Mouse (Mus musculus) neutrophil, adult 5-6 weeks (primary cell): ENCODE measurements around the gene Sf3b3. TPM values are rescaled to one million over a fixed set of nuclear protein-coding genes. Genes with fewer than 3 reads are reported as not detected.
"Not testable (repeated sequence)": the region's sequence is repeated elsewhere in the genome, so short reads cannot be mapped to it uniquely, and the experiment has no call there.

Experiments
- ATAC-seq: fragments of 151-379, 151-347 bp; 2 replicates; pipeline ENCODE4 v1.8.0; 2017; ENCODE audit warnings: mild to moderate bottlenecking, moderate TSS enrichment; ENCODE audit not compliant: insufficient number of reproducible peaks, poor library complexity, low FRiP score, severe bottlenecking; ENCODE audit errors: extremely low read depth
- total RNA-seq: library from RNA; stranded (forward); fragments of 200-1000 nt; gene quantifications from 2 replicates; pipeline ENCODE4 v1.2.3, GENCODE M21; 2017

Sf3b3 gene
- 109 and 110 TPM in 2 replicates for total RNA-seq

GRCm38 (mm10) chr8:110846405-110847170 is at the start of gene Sf3b3, which contains the start of gene Cog4:
TSS of gene Sf3b3 (minus strand) at chr8:110846787.
TSS of gene Cog4 (plus strand) at chr8:110846600.
- peak; percentile 85 for ATAC-seq

DNA sequence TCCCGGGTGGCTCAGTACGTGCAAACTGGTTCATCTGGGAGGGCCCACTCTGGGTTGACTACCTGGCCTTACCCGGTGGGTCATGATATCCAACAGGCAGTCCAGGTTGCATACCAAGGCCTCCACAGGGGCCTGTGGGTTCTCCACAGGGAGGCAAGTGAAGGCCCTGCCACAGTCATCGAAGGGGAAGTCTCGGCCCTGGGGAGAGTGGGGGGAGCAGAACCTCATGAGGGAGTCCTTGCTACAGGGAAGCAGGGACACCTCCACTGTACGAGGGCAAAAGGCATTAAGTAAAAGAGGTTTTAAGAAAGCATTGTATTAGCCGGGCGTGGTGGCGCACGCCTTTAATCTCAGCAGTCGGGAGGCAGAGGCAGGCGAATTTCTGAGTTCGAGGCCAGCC is 49.2 kb upstream of the Sf3b3 start:
- ATAC-seq, result no peak

DNA sequence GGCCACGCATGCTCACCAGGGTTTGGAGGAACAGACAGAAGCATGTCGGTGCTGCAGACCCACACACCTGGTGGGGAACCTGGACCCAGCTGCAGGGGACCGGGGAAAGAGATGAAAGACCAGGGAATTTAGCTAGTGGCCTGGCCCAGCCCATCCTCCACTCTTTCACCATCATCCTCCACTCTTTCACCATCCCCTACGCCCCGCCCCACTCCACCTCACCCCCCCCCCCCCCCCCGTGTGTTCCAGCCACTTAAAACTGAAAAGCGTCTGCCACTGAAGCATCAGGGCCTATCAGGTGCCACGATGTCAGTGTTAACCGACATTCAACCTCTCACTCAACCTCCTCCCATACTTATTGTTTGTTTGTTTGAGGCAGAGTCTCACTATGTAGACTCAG is 48.7 kb upstream of the Sf3b3 start:
- no peak for ATAC-seq

GRCm38 (mm10) chr8:110894851-110895250 is 48.3 kb upstream of the Sf3b3 start:
- ATAC-seq, result no peak

DNA sequence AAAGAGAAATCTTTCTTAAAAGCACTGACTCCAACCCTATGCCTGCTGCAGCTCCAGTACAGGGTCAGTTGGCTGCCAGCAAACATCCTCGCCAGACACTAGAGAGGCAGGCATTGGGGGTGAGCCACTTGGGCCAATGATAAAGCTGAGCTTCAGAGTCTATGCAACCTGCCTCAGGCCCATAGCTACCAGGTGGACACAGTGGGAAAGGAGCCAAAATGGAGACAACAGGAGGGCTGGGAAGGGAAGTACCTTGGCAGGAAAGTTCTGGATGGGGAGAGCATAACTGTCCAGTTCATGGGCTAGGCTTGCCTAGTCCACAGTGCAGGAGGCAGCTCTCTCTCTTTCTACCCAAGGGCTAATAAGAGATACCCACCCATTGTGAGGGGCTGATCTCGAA is 46.3 kb upstream of the Sf3b3 start:
- ATAC-seq, result no peak

DNA sequence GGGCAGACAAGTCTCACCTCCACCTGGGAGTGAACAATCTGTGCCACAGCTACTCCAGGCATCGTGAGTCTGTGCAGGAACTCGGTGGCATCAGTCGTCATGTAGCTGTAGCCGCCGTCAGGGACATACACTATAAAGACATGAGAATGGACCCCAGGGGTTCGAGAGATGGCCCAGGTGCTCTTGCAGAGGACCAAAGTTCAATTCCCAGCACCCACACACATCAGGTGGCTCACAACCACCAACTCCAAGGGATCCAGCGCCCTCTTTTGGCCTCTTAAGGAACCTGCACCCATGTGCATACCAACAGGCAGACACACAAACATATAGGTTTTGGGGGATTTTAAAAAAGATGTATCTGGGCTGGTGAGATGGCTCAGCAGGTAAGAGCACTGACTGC is 45.5 kb upstream of the Sf3b3 start:
- ATAC-seq, result no peak

GRCm38 (mm10) chr8:110889904-110890470 is 43.4 kb upstream of the Sf3b3 start:
- ATAC-seq, result no peak

- ATAC-seq, result no peak
These were observed 42.3 kb upstream of the Sf3b3 start for GRCm38 (mm10) chr8:110888860-110889259.

GRCm38 (mm10) chr8:110888441-110888840 is 41.9 kb upstream of the Sf3b3 start:
- ATAC-seq, result no peak

- no peak for ATAC-seq
These were observed 41.0 kb upstream of the Sf3b3 start for GRCm38 (mm10) chr8:110887551-110887950.

GRCm38 (mm10) chr8:110886634-110887033 is 40.0 kb upstream of the Sf3b3 start:
- ATAC-seq, result no peak

DNA sequence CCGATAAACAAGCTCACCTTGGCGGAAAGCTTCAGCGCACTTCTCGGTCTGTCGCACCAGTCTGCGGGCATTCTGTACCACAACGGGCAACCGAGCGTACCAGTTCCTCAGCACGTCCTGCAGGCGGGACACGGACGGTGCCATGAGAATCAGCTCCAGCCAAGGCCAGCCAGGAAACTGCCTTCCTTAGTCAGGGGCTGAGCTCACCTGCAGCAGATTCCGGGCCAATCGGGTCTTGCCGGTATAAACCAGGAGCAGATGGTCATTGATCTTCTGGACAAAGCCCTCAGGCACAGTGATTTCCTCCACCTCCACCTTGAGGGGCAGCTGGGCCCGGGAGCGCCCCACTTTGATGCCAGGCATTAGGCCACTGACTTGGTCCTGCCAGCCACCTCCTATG is 37.2 kb upstream of the Sf3b3 start:
- ATAC-seq, result no peak

DNA sequence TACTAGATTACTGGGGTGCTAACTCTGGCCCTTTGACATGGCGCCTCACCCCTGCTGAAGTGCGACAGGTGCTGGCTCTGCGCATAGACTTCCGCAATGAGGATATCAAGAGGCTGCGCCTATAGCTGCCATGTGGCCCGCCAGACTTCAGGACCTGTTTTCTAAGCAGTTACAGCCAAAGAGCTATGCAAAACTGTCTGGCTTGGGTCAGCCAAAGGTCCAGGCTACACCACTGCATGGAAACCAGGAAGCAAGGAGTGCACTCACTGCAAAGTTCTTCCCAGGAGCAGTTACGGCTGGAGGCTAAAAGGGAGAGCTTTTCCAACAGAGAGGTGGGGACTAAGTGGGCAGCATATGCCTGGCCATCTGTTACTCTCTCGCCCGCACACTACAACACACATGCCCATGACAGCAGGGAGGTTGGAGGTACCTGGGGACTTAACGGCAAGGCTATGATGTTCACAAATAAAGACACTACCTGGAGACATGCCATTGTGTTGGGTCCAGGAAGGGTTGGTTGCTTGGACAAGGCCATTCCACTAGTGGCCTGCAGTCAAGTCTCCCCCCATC is 35.2 kb upstream of the Sf3b3 start:
- no peak for ATAC-seq

- ATAC-seq, result no peak
These were observed 31.3 kb upstream of the Sf3b3 start for GRCm38 (mm10) chr8:110877862-110878261.

GRCm38 (mm10) chr8:110870501-110870900 is 23.9 kb upstream of the Sf3b3 start:
- ATAC-seq, result no peak

- ATAC-seq, result not testable (repeated sequence)
These were observed 14.9 kb upstream of the Sf3b3 start for GRCm38 (mm10) chr8:110861347-110862025.

DNA sequence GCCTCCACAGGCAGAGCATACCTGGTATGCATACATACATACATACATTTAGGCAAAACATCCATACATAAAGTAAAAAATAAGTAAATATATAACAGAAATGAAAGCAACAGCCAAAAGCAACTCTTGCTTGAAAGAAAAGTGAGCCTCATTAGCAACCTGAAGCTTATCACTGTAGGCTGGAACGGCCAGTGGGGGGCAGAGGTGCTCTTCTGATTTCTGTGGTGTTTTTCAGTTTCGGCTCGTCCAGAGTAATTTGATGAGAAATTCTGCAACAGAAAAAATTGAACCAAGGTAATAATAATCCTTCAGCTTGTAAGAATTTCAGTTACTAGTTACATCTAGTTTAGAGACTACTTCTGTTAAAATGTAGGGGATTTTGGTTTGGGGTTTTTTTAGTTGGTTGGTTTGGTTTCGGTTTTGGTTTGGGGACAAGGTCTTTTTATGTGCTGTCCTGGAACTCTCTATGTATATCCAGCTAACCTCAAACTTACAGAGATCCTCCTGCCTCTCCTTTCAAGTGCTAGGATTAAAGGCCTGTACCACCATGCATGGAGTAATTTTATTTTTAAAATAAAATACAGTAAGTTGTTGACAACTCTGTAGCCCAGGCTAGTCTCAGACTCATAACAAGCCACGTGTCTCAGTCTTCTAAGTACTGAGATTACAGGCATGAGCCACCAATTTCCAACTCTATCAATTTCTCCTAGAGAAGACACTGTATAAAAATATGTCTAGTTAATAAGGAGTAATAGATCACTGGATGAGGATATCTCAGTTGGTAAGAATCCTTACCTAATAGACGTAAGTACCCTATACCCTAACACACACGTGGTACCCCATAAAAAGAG is 13.3 kb upstream of the Sf3b3 start:
- peak; percentile 60; the same call in 1 of the 2 replicates for ATAC-seq

GRCm38 (mm10) chr8:110856760-110857461 is 10.3 kb upstream of the Sf3b3 start:
- ATAC-seq, result no peak
